12 mouse cellular contexts compared by ENCODE assay signal in genomic region chr9:40568070-40568469, GRCm38 (mm10). TPM values are rescaled to one million over a fixed set of nuclear protein-coding genes. Genes with fewer than 3 reads are reported as not detected.
A peak's percentile ranks its signal among the peaks of the same experiment; 100 is the strongest.
DNase-seq lines count a peak whose midpoint lies in the region; ATAC-seq lines count a peak whose summit lies in the region.
"Had no signal": no experiment of that assay in that cellular context is flagged by ENCODE, and none has a peak within 500 bp of the region (broad histone marks: within the 10 kb centered on the region; RNA-seq: fewer than 3 reads in every experiment).

No protein-coding gene starts in this region.

- WGBS in embryonic facial prominence, embryonic 14.5 days, result 73% methylated on average over 8 of the region's 8 CpGs
- 80% methylated on average over 8 of the region's 8 CpGs for WGBS in embryonic facial prominence, embryonic 10.5 days
- WGBS in forebrain, embryonic 12.5 days, result 76% methylated on average over 8 of the region's 8 CpGs

- peak; percentile 22 for DNase-seq in embryonic facial prominence, embryonic 14.5 days (ENCODE audit: low spot score)
- DNase-seq in embryonic facial prominence, embryonic 10.5 days (ENCODE audit: low spot score), result no peak
- peak; percentile 62 to 65 for DNase-seq in frontal cortex, adult 2 months (ENCODE audit: extremely low spot score in 1 of 2, low spot score in 1 of 2)
- peak; percentile 44 for DNase-seq in heart, postnatal 4 days
- DNase-seq in lung, postnatal 25 days (ENCODE audit: low spot score), result peak; percentile 62
- no peak for DNase-seq in adrenal gland, adult 2 months
- no peak for DNase-seq in thymus, postnatal 14 days
- DNase-seq: kidney, adult 9 months; liver, embryonic 13.5 days; thymus, postnatal 36 days had no signal

- no peak overlapping the region for H3K4me3 ChIP-seq in embryonic facial prominence, embryonic 14.5 days (ENCODE audit: low read depth, low read length)
- no peak overlapping the region for H3K4me3 ChIP-seq in embryonic facial prominence, embryonic 10.5 days
- H3K4me3 ChIP-seq in forebrain, embryonic 12.5 days (replicated peaks), result no peak overlapping the region
- H3K4me3 ChIP-seq: liver, embryonic 13.5 days; neural tube, embryonic 12.5 days had no signal

- H3K4me1 ChIP-seq in embryonic facial prominence, embryonic 14.5 days (ENCODE audit: control insufficient read depth, insufficient read depth, low read length), result no peaks in the 10 kb centered on the region
- peaks cover 5% of the 10 kb centered on the region; the same call in 1 of the 2 replicates for H3K4me1 ChIP-seq in embryonic facial prominence, embryonic 10.5 days
- no peaks in the 10 kb centered on the region for H3K4me1 ChIP-seq in forebrain, embryonic 12.5 days
- H3K4me1 ChIP-seq: liver, embryonic 13.5 days; neural tube, embryonic 12.5 days had no signal

- no peak overlapping the region for H3K9ac ChIP-seq in embryonic facial prominence, embryonic 14.5 days (ENCODE audit: low read depth, low read length)
- no peak overlapping the region for H3K9ac ChIP-seq in forebrain, embryonic 12.5 days
- H3K9ac ChIP-seq: liver, embryonic 13.5 days; neural tube, embryonic 12.5 days had no signal

- H3K36me3 ChIP-seq in embryonic facial prominence, embryonic 14.5 days (ENCODE audit: control insufficient read depth, insufficient read depth, low read length), result no peaks in the 10 kb centered on the region
- no peaks in the 10 kb centered on the region for H3K36me3 ChIP-seq in embryonic facial prominence, embryonic 10.5 days (replicated peaks)
- H3K36me3 ChIP-seq in forebrain, embryonic 12.5 days (replicated peaks), result no peaks in the 10 kb centered on the region
- H3K36me3 ChIP-seq: liver, embryonic 13.5 days; neural tube, embryonic 12.5 days had no signal

- no peak overlapping the region for H3K27ac ChIP-seq in embryonic facial prominence, embryonic 14.5 days (replicated peaks; ENCODE audit: low read depth, low read length)
- H3K27ac ChIP-seq in embryonic facial prominence, embryonic 10.5 days (replicated peaks), result no peak overlapping the region
- no peak overlapping the region for H3K27ac ChIP-seq in forebrain, embryonic 12.5 days
- H3K27ac ChIP-seq: liver, embryonic 13.5 days; neural tube, embryonic 12.5 days had no signal

- no peak for ATAC-seq in embryonic facial prominence, embryonic 14.5 days (ENCODE audit: low read depth)
- no peak for ATAC-seq in forebrain, embryonic 12.5 days (ENCODE audit: low FRiP score)

- H3K27me3 ChIP-seq in embryonic facial prominence, embryonic 14.5 days (replicated peaks; ENCODE audit: control insufficient read depth, insufficient read depth, low read length), result no peaks in the 10 kb centered on the region
- 0 out of 2 replicates have a peak, but pooled peaks cover 4% of the 10 kb centered on the region for H3K27me3 ChIP-seq in embryonic facial prominence, embryonic 10.5 days (replicated peaks; ENCODE audit: low read depth, poor library complexity, severe bottlenecking)
- no peaks in the 10 kb centered on the region for H3K27me3 ChIP-seq in forebrain, embryonic 12.5 days
- H3K27me3 ChIP-seq: liver, embryonic 13.5 days; neural tube, embryonic 12.5 days had no signal

- no peaks in the 10 kb centered on the region for H3K9me3 ChIP-seq in embryonic facial prominence, embryonic 14.5 days (ENCODE audit: control insufficient read depth, low read length)
- no peaks in the 10 kb centered on the region for H3K9me3 ChIP-seq in embryonic facial prominence, embryonic 10.5 days
- no peaks in the 10 kb centered on the region for H3K9me3 ChIP-seq in forebrain, embryonic 12.5 days
- H3K9me3 ChIP-seq: liver, embryonic 13.5 days; neural tube, embryonic 12.5 days had no signal

- no peak overlapping the region for H3K4me2 ChIP-seq in embryonic facial prominence, embryonic 14.5 days (ENCODE audit: low read depth, low read length)
- no peak overlapping the region for H3K4me2 ChIP-seq in forebrain, embryonic 12.5 days
- H3K4me2 ChIP-seq: liver, embryonic 13.5 days; neural tube, embryonic 12.5 days had no signal

RNA-seq across cellular contexts. Expression of gene Gramd1b, which starts 36.9 kb away (rescaled TPM):
- 5.5 and 7.1 TPM in 2 replicates for polyA plus RNA-seq in embryonic facial prominence, embryonic 14.5 days (2014; fragmentation: Nextera tagmentation; extraction: Ambion mirVana)
- polyA plus RNA-seq in embryonic facial prominence, embryonic 10.5 days (2016; fragmentation: Nextera tagmentation; extraction: Ambion mirVana), result 2.4 and 3.0 TPM in 2 replicates
- polyA plus RNA-seq in frontal cortex, adult 2 months (2012; rRNA removed), result 129 and 133 TPM in 2 replicates
- 10 to 100 TPM; 11.7 to 12.9 TPM for total RNA-seq in heart, postnatal 4 days (2021)
- total RNA-seq in adrenal gland, adult 2 months (2021), result 1,000 to 10,000 TPM in 1 of 2 experiments, 100 to 1,000 TPM in 1; 336 to 1,336 TPM
- polyA plus RNA-seq in adrenal gland, adult 2 months (2012; rRNA removed), result 329 and 574 TPM in 2 replicates
- polyA plus RNA-seq in forebrain, embryonic 12.5 days (2016; fragmentation: Nextera tagmentation; extraction: Ambion mirVana), result 3.4 and 4.6 TPM in 2 replicates

Comparison
In these comparisons a context has a peak if more than half of its experiments do, and no peak if none do; other contexts are left out.
1. DNase-seq: peak in embryonic facial prominence, embryonic 14.5 days (single experiment), frontal cortex, adult 2 months (2 of 2), heart, postnatal 4 days (single experiment) and lung, postnatal 25 days (single experiment); none in embryonic facial prominence, embryonic 10.5 days (single experiment), adrenal gland, adult 2 months (single experiment) and thymus, postnatal 14 days (single experiment).
2. RNA of gene Gramd1b, which starts 36.9 kb away (polyA plus RNA-seq): 329 to 574 TPM in adrenal gland, adult 2 months and 129 to 133 TPM in frontal cortex, adult 2 months; 5.5 to 7.1 TPM in embryonic facial prominence, embryonic 14.5 days, 3.4 to 4.6 TPM in forebrain, embryonic 12.5 days and 2.4 to 3.0 TPM in embryonic facial prominence, embryonic 10.5 days; every median in the first group is over 10 times any median in the second.